Mouse (Mus musculus): ENCODE results near the gene Set. TPM values are rescaled to one million over a fixed set of nuclear protein-coding genes. Genes with fewer than 3 reads are reported as not detected.
A peak's percentile ranks its signal among the peaks of the same experiment; 100 is the strongest.

Set gene
- polyA plus RNA-seq, 1 experiment from 2014 or later = 688 TPM

DNA sequence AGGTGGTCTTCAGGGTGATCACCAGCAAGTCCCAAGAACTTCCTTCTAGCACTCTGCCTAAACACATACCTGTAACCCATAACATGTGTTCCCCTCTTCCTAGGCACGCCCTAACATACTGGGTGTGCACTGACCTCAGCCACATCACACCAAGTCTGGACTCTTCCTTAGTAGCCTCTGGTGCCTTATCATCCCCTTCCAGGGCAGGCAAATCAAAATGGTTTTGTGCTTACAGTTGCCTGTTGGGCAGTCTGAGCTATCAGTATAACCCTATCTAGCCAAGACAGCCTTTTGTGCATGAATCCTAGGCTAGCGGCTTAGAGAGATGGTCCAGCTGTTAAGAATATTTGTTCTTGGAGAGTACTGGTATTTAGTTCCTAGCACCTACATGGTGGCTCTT, 54.3 kb downstream of the Set start:
- no peak for DNase-seq (ENCODE audit: low spot score)
- peaks cover 4% of the 10 kb centered on the region; the same call in 1 of the 2 replicates for H3K36me3 ChIP-seq (ENCODE audit: control insufficient read depth, insufficient read depth, low read length)

DNA sequence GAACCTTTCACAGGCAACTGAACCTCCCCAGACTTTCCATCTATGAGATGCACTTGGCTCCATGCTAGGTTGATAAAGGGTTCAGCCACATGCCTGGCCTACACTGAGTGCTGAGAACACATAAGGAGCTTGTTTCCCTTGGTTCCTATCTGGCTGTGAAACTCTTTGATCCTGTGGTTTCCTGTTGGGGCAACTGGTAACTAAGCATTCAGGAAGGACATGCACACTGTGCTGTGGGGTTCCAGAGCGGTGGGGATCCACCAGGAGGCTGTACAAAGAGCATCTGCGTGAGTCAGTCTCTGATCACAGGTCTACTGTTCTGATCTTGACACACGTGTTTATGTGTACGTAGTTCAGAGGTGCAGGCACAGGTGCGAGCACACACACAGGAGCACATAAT, 55.4 kb downstream of the Set start:
- Histone ChIP-seq H3K4me2 (replicated peaks; ENCODE audit: low read depth, low read length) (no peak overlapping the region), H3K9me3 (ENCODE audit: control insufficient read depth, low read length) (no peaks in the 10 kb centered on the region), H3K27me3 (ENCODE audit: control insufficient read depth, insufficient read depth, low read length) (no peaks in the 10 kb centered on the region), H3K4me1 (replicated peaks; ENCODE audit: control insufficient read depth, insufficient read depth, low read length) (no peaks in the 10 kb centered on the region), H3K27ac (ENCODE audit: low read depth, low read length) (no peak overlapping the region), H3K4me3 (ENCODE audit: low read depth, low read length) (no peak overlapping the region), H3K9ac (ENCODE audit: low read depth, low read length) (no peak overlapping the region), H3K36me3 (ENCODE audit: control insufficient read depth, insufficient read depth, low read length) (peaks cover 4% of the 10 kb centered on the region; the same call in 1 of the 2 replicates)
- ATAC-seq (ENCODE audit: low FRiP score) (no peak), DNase-seq (ENCODE audit: low spot score) (no peak)
- WGBS = 94% methylated on average over 5 of the region's 5 CpGs

More for the DNA sequence above, 54.3 kb downstream of the Set start:
- WGBS = 98% methylated on average over 2 of the region's 2 CpGs
- no peaks in the 10 kb centered on the region for H3K4me1 ChIP-seq (replicated peaks; ENCODE audit: control insufficient read depth, insufficient read depth, low read length)
- H3K4me3 ChIP-seq (ENCODE audit: low read depth, low read length) = no peak overlapping the region
- no peak overlapping the region for H3K4me2 ChIP-seq (replicated peaks; ENCODE audit: low read depth, low read length)
- H3K9me3 ChIP-seq (ENCODE audit: control insufficient read depth, low read length) = no peaks in the 10 kb centered on the region
- H3K27me3 ChIP-seq (ENCODE audit: control insufficient read depth, insufficient read depth, low read length) = no peaks in the 10 kb centered on the region
- no peak for ATAC-seq (ENCODE audit: low FRiP score)
- no peak overlapping the region for H3K27ac ChIP-seq (ENCODE audit: low read depth, low read length)
- no peak overlapping the region for H3K9ac ChIP-seq (ENCODE audit: low read depth, low read length)

DNA sequence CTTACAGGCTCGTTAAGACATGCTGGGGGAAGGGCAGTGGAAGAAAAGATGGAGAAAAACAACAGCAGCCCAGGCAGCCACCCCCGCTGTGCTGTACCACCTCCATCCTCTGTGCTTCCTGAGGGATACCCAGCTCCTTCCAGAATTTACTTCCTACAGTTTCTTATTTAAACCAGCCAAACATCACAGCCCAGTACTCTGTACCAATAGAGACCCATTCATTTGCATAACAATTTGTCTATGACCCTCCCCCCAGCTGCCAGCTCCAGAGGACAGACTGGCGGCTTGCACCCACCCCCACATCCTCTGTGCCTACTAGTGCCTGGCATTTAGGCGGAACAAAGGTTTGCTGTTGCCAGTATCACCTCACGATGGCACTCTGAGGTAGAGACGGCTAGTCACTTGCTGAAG, 62.5 kb downstream of the Set start:
- DNase-seq (ENCODE audit: low spot score) = no peak
- Histone ChIP-seq H3K4me1 (replicated peaks; ENCODE audit: control insufficient read depth, insufficient read depth, low read length) (peaks cover 3% of the 10 kb centered on the region; the same call in 1 of the 2 replicates), H3K9me3 (ENCODE audit: control insufficient read depth, low read length) (no peaks in the 10 kb centered on the region), H3K27ac (ENCODE audit: low read depth, low read length) (no peak overlapping the region), H3K4me3 (ENCODE audit: low read depth, low read length) (no peak overlapping the region), H3K27me3 (ENCODE audit: control insufficient read depth, insufficient read depth, low read length) (no peaks in the 10 kb centered on the region), H3K36me3 (ENCODE audit: control insufficient read depth, insufficient read depth, low read length) (no peaks in the 10 kb centered on the region), H3K4me2 (replicated peaks; ENCODE audit: low read depth, low read length) (no peak overlapping the region), H3K9ac (ENCODE audit: low read depth, low read length) (0 out of 2 replicates have a peak overlapping the region, but pooled peaks have one; percentile 15)
- ATAC-seq (ENCODE audit: low FRiP score) = no peak
- WGBS = 17% methylated on average over 6 of the region's 6 CpGs

DNA sequence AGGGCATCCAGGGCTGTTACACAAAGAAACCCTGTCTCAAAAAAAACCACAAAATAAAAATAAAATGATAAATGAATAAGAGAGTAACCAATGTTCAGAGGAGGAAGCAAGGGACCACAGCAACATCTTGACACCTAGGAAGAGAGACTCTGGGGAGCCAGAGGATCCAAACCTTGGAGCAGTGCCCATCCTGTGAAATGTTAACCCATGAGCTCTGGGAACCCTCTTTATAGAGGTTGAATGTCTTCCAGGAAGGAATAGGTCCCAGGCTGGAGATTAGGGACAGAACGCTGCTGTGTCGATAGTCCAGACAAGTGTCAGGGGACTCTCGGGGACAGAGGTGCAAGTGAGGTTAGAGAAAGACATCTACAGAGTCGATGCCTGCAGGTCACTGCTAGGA, 63.1 kb downstream of the Set start:
- no peak overlapping the region for H3K27ac ChIP-seq (ENCODE audit: low read depth, low read length)
- no peak overlapping the region for H3K4me3 ChIP-seq (ENCODE audit: low read depth, low read length)
- H3K36me3 ChIP-seq (ENCODE audit: control insufficient read depth, insufficient read depth, low read length) = no peaks in the 10 kb centered on the region
- no peaks in the 10 kb centered on the region for H3K9me3 ChIP-seq (ENCODE audit: control insufficient read depth, low read length)
- DNase-seq (ENCODE audit: low spot score) = no peak
- H3K4me1 ChIP-seq (replicated peaks; ENCODE audit: control insufficient read depth, insufficient read depth, low read length) = peaks cover 3% of the 10 kb centered on the region; the same call in 1 of the 2 replicates
- no peak for ATAC-seq (ENCODE audit: low FRiP score)
- 84% methylated on average over 4 of the region's 4 CpGs for WGBS
- no peak overlapping the region for H3K4me2 ChIP-seq (replicated peaks; ENCODE audit: low read depth, low read length)
- no peak overlapping the region for H3K9ac ChIP-seq (ENCODE audit: low read depth, low read length)
- H3K27me3 ChIP-seq (ENCODE audit: control insufficient read depth, insufficient read depth, low read length) = no peaks in the 10 kb centered on the region

Other genes with a start within 250 kb of the Set start
- gene Urm1, start 237.3 kb upstream of the Set start, polyA plus RNA-seq (2014; fragmentation: Nextera tagmentation; extraction: Ambion mirVana) = 17.4 and 29.0 TPM in 2 replicates
- 16.9 and 17.1 TPM in 2 replicates for gene Cercam, start 188.2 kb upstream of the Set start, polyA plus RNA-seq (2014; fragmentation: Nextera tagmentation; extraction: Ambion mirVana)
- gene Odf2, start 168.2 kb upstream of the Set start, polyA plus RNA-seq (2014; fragmentation: Nextera tagmentation; extraction: Ambion mirVana) = 83.2 and 89.0 TPM in 2 replicates
- gene Gle1, start 122.0 kb upstream of the Set start, polyA plus RNA-seq (2014; fragmentation: Nextera tagmentation; extraction: Ambion mirVana) = 55.7 and 57.4 TPM in 2 replicates
- 172 and 192 TPM in 2 replicates for gene Sptan1, start 91.8 kb upstream of the Set start, polyA plus RNA-seq (2014; fragmentation: Nextera tagmentation; extraction: Ambion mirVana)
- 30.1 and 33.9 TPM in 2 replicates for gene Wdr34, start 8.5 kb upstream of the Set start, polyA plus RNA-seq (2014; fragmentation: Nextera tagmentation; extraction: Ambion mirVana)
- gene Pkn3, start 20.3 kb downstream of the Set start, polyA plus RNA-seq (2014; fragmentation: Nextera tagmentation; extraction: Ambion mirVana) = 4.5 and 5.2 TPM in 2 replicates
- gene Zdhhc12, start 36.3 kb downstream of the Set start, polyA plus RNA-seq (2014; fragmentation: Nextera tagmentation; extraction: Ambion mirVana) = 27.4 and 32.2 TPM in 2 replicates
- 6.5 and 9.3 TPM in 2 replicates for gene Zer1, start 67.2 kb downstream of the Set start, polyA plus RNA-seq (2014; fragmentation: Nextera tagmentation; extraction: Ambion mirVana)
- gene Tbc1d13, start 76.4 kb downstream of the Set start, polyA plus RNA-seq (2014; fragmentation: Nextera tagmentation; extraction: Ambion mirVana) = 16.3 and 20.6 TPM in 2 replicates
- 15.3 and 15.6 TPM in 2 replicates for gene Endog, start 114.1 kb downstream of the Set start, polyA plus RNA-seq (2014; fragmentation: Nextera tagmentation; extraction: Ambion mirVana)
- gene Spout1, start 121.1 kb downstream of the Set start, polyA plus RNA-seq (2014; fragmentation: Nextera tagmentation; extraction: Ambion mirVana) = 62.1 and 65.9 TPM in 2 replicates
- gene Kyat1, start 148.5 kb downstream of the Set start, polyA plus RNA-seq (2014; fragmentation: Nextera tagmentation; extraction: Ambion mirVana) = 9.4 and 10.0 TPM in 2 replicates
- 47.6 and 55.9 TPM in 2 replicates for gene Lrrc8a, start 180.3 kb downstream of the Set start, polyA plus RNA-seq (2014; fragmentation: Nextera tagmentation; extraction: Ambion mirVana)
- 0.06 and 0.07 TPM in 2 replicates for gene Gm28035, start 183.2 kb downstream of the Set start, polyA plus RNA-seq (2014; fragmentation: Nextera tagmentation; extraction: Ambion mirVana)
- 4.2 and 5.6 TPM in 2 replicates for gene Phyhd1, start 208.8 kb downstream of the Set start, polyA plus RNA-seq (2014; fragmentation: Nextera tagmentation; extraction: Ambion mirVana)
- gene Gm28038, start 223.7 kb downstream of the Set start, polyA plus RNA-seq (2014; fragmentation: Nextera tagmentation; extraction: Ambion mirVana) = not detected in 2 replicates
- gene Dolk, start 229.0 kb downstream of the Set start, polyA plus RNA-seq (2014; fragmentation: Nextera tagmentation; extraction: Ambion mirVana) = 24.0 and 24.1 TPM in 2 replicates
- 44.5 and 49.9 TPM in 2 replicates for gene Nup188, start 229.0 kb downstream of the Set start, polyA plus RNA-seq (2014; fragmentation: Nextera tagmentation; extraction: Ambion mirVana)

All from hindbrain, embryonic 11.5 days (tissue).